Mouse (Mus musculus): ENCODE results near the gene Gins2.

DNA sequence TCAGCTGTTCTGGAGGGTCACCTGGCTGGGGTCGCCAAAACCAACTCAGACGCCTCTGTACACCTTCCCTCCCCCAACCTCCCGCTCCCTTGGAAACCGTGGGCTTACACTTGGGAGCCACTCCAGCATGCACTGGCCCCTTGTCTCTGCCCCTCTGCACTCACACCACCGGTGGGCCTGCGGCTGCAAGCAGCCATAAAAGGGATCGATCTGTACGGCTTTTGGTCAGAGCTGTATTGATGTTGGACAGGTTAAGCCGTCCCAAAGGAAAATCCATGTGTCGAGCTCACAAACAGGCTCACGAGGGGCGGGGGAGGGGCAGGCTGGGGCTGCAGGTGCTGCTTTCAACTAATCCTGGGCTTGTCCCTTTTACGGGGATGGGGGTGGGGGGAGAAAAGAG, 46.1 kb downstream of the Gins2 start:
- TF ChIP-seq POLR2A (IDR thresholded peaks at IDR 0.05; ENCODE audit: insufficient read depth, low read depth, low read length) (no peak), CTCF (IDR thresholded peaks at IDR 0.05; ENCODE audit: insufficient read depth, low read depth, low read length) (no peak)

Data from olfactory bulb, adult 2 months (tissue).